Comparison of ENCODE assay signal across 8 mouse cellular contexts in the genomic region with DNA sequence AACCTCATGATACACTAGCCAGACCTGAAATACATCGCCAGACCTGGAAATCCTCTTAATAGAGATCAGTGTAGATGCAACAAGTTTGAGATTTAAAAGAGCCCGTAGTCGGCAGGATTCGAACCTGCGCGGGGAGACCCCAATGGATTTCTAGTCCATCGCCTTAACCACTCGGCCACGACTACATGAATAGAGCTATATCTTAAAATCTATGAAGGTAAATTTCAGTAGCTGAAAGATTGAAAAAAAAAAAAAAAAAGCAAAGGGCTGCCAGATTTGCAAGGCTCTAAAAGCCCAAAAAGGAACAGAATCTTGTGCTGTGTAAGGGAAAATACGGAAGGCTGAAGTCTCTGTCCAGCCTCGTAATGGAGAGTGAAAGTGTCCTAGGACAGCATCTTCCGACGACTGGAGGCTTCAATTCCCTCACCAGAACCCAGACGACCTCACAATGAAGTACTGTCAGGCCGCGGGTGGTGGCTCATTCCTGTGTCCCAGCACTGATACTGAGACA. TPM values are rescaled to one million over a fixed set of nuclear protein-coding genes. Genes with fewer than 3 reads are reported as not detected.
A peak's percentile ranks its signal among the peaks of the same experiment; 100 is the strongest.
DNase-seq lines count a peak whose midpoint lies in the region; ATAC-seq and TF ChIP-seq lines count a peak whose summit lies in the region.

No protein-coding gene starts in this region.

- H3K27ac ChIP-seq in heart, embryonic 12.5 days (ENCODE audit: poor library complexity, severe bottlenecking) = no peak overlapping the region
- peak overlapping the region; percentile 75 for H3K27ac ChIP-seq in kidney, embryonic 16.5 days (ENCODE audit: low read length)
- no peak overlapping the region for H3K27ac ChIP-seq in midbrain, postnatal 0 days (ENCODE audit: low read depth, low read length)

- H3K36me3 ChIP-seq in heart, embryonic 12.5 days = no peaks in the 10 kb centered on the region
- H3K36me3 ChIP-seq in kidney, embryonic 16.5 days (ENCODE audit: insufficient read depth, low read length) = no peaks in the 10 kb centered on the region
- H3K36me3 ChIP-seq in midbrain, postnatal 0 days (ENCODE audit: insufficient read depth, low read length) = no peaks in the 10 kb centered on the region

- H3K4me3 ChIP-seq in heart, embryonic 12.5 days = peak overlapping the region; percentile 57
- H3K4me3 ChIP-seq in kidney, embryonic 16.5 days (ENCODE audit: low read length) = peak overlapping the region; percentile 66
- H3K4me3 ChIP-seq in midbrain, postnatal 0 days (ENCODE audit: low read depth, low read length) = peak overlapping the region; percentile 45

- under 1% methylated on average over 16 of the region's 16 CpGs for WGBS in heart, embryonic 12.5 days
- WGBS in kidney, embryonic 16.5 days = under 1% methylated on average over 16 of the region's 16 CpGs
- WGBS in midbrain, postnatal 0 days = under 1% methylated on average over 16 of the region's 16 CpGs

- peak overlapping the region; percentile 73 for H3K4me2 ChIP-seq in heart, embryonic 12.5 days
- H3K4me2 ChIP-seq in kidney, embryonic 16.5 days (replicated peaks; ENCODE audit: low read depth, low read length) = peak overlapping the region; percentile 56
- H3K4me2 ChIP-seq in midbrain, postnatal 0 days (ENCODE audit: low read depth, low read length, poor library complexity, severe bottlenecking) = peak overlapping the region; percentile 56

- no peak for TF ChIP-seq CTCF in midbrain, postnatal 0 days (IDR thresholded peaks at IDR 0.05)

- ATAC-seq in erythroid progenitor cell, adult 5-6 weeks (replicated peaks; ENCODE audit: low FRiP score, poor library complexity, severe bottlenecking) = 0 out of 2 replicates have a peak, but pooled peaks have one; percentile 10
- ATAC-seq in heart, embryonic 12.5 days (ENCODE audit: insufficient number of reproducible peaks, low FRiP score) = no peak
- ATAC-seq in kidney, embryonic 16.5 days (ENCODE audit: low FRiP score, low TSS enrichment) = peak; percentile 49; the same call in 1 of the 2 replicates
- peak; percentile 60 for ATAC-seq in midbrain, postnatal 0 days (ENCODE audit: low FRiP score)

- H3K27me3 ChIP-seq in heart, embryonic 12.5 days (replicated peaks) = no peaks in the 10 kb centered on the region
- H3K27me3 ChIP-seq in kidney, embryonic 16.5 days (ENCODE audit: insufficient read depth, low read length) = no peaks in the 10 kb centered on the region
- peaks cover 2% of the 10 kb centered on the region; the same call in 1 of the 2 replicates for H3K27me3 ChIP-seq in midbrain, postnatal 0 days (ENCODE audit: insufficient read depth, low read length)

- H3K4me1 ChIP-seq in heart, embryonic 12.5 days (replicated peaks) = no peaks in the 10 kb centered on the region
- peaks cover 8% of the 10 kb centered on the region for H3K4me1 ChIP-seq in kidney, embryonic 16.5 days (ENCODE audit: insufficient read depth, low read length)
- H3K4me1 ChIP-seq in midbrain, postnatal 0 days (ENCODE audit: insufficient read depth, low read length) = no peaks in the 10 kb centered on the region

- DNase-seq in 3T3-L1 (ENCODE audit: low read depth, low spot score) (peak; percentile 90), liver (peak; percentile 84)
- DNase-seq in adrenal gland, postnatal 14 days = peak; percentile 87
- DNase-seq in midbrain, postnatal 0 days (ENCODE audit: low spot score) = peak; percentile 79
- DNase-seq in spleen, postnatal 10 days (ENCODE audit: low spot score in 2 of 2) = peak; percentile 64 to 80

- no peaks in the 10 kb centered on the region for H3K9me3 ChIP-seq in heart, embryonic 12.5 days (replicated peaks)
- H3K9me3 ChIP-seq in kidney, embryonic 16.5 days (ENCODE audit: low read length) = no peaks in the 10 kb centered on the region
- no peaks in the 10 kb centered on the region for H3K9me3 ChIP-seq in midbrain, postnatal 0 days (ENCODE audit: low read length)

- peak overlapping the region; percentile 64 for H3K9ac ChIP-seq in heart, embryonic 12.5 days
- H3K9ac ChIP-seq in kidney, embryonic 16.5 days (replicated peaks; ENCODE audit: low read length) = peak overlapping the region; percentile 65
- peak overlapping the region; percentile 50 for H3K9ac ChIP-seq in midbrain, postnatal 0 days (replicated peaks; ENCODE audit: low read length, poor library complexity, severe bottlenecking)

RNA-seq across cellular contexts. Expression of gene Zfp184, which starts 4.0 kb away (rescaled TPM):
- total RNA-seq in adrenal gland, postnatal 14 days (2021) = 1.3 and 1.7 TPM in 2 replicates
- not detected in 2 replicates for total RNA-seq in erythroid progenitor cell, adult 5-6 weeks (2015; ENCODE audit: low replicate concordance)
- 1.3 TPM in 1 of 2 replicates, not detected in the other for total RNA-seq in erythroid progenitor cell, adult 5-6 weeks (2017; ENCODE audit: low replicate concordance)
- 7.5 and 8.3 TPM in 2 replicates for polyA plus RNA-seq in heart, embryonic 12.5 days (2016; fragmentation: Nextera tagmentation; extraction: Ambion mirVana)
- polyA plus RNA-seq in kidney, embryonic 16.5 days (2015; fragmentation: Nextera tagmentation; extraction: Ambion mirVana) = 11.6 and 13.7 TPM in 2 replicates
- total RNA-seq in midbrain, postnatal 0 days (2014; rRNA removed) = 8.1 and 9.8 TPM in 2 replicates
- 7.5 and 8.4 TPM in 2 replicates for polyA plus RNA-seq in midbrain, postnatal 0 days (2015; fragmentation: Nextera tagmentation; extraction: Ambion mirVana)

RNA-seq across cellular contexts. Expression of gene Pom121l2, which starts 40.1 kb away (rescaled TPM):
- not detected in 2 replicates for total RNA-seq in adrenal gland, postnatal 14 days (2021)
- total RNA-seq in erythroid progenitor cell, adult 5-6 weeks (2015; ENCODE audit: low replicate concordance) = not detected in 2 replicates
- total RNA-seq in erythroid progenitor cell, adult 5-6 weeks (2017; ENCODE audit: low replicate concordance) = not detected in 2 replicates
- polyA plus RNA-seq in heart, embryonic 12.5 days (2016; fragmentation: Nextera tagmentation; extraction: Ambion mirVana) = 0.13 and 0.14 TPM in 2 replicates
- polyA plus RNA-seq in kidney, embryonic 16.5 days (2015; fragmentation: Nextera tagmentation; extraction: Ambion mirVana) = 0.15 and 0.26 TPM in 2 replicates
- 0.05 and 0.90 TPM in 2 replicates for total RNA-seq in midbrain, postnatal 0 days (2014; rRNA removed)
- polyA plus RNA-seq in midbrain, postnatal 0 days (2015; fragmentation: Nextera tagmentation; extraction: Ambion mirVana) = not detected in 2 replicates
